Mouse (Mus musculus) heart, postnatal 0 days (tissue): Measurements from ENCODE around the gene Ttc7b. TPM values are rescaled to one million over a fixed set of nuclear protein-coding genes. Genes with fewer than 3 reads are reported as not detected.

Experiments
- ATAC-seq: fragments of 200-750 bp; cut with Nextera tagmentation; 2 replicates; pipeline ENCODE4 v1.8.0; 2017; ENCODE audit warnings: low read depth, moderate number of reproducible peaks, moderate library complexity; ENCODE audit not compliant: insufficient read depth
- DNase-seq: peaks from one replicate; pipeline ENCODE4 v3.0.0-alpha.2; 2016; ENCODE audit warnings: low spot score
- H3K27ac ChIP-seq: fragments of 300-500 bp; sonication (generic); 2 replicates; pipeline ENCODE4 v1.5.1; 2014; ENCODE audit warnings: low read depth, mild to moderate bottlenecking
- H3K27me3 ChIP-seq: fragments of 300-500 bp; sonication (generic); 2 replicates; pipeline ENCODE4 v1.6.1; 2014; ENCODE audit warnings: low read length, mixed read lengths; ENCODE audit not compliant: control insufficient read depth, insufficient read depth
- H3K36me3 ChIP-seq: fragments of 300-500 bp; sonication (generic); replicated peaks from 2 replicates; pipeline ENCODE4 v1.6.1; 2014; ENCODE audit warnings: low read length, mixed read lengths; ENCODE audit not compliant: control insufficient read depth, insufficient read depth
- H3K4me1 ChIP-seq: fragments of 300-500 bp; sonication (generic); 2 replicates; pipeline ENCODE4 v1.6.1; 2014; ENCODE audit warnings: antibody characterized with exemption; ENCODE audit not compliant: control insufficient read depth, insufficient read depth
- H3K4me2 ChIP-seq: fragments of 300-500 bp; sonication (generic); 2 replicates; pipeline ENCODE4 v1.6.1; 2014; ENCODE audit warnings: low read depth, mild to moderate bottlenecking, low read length, moderate library complexity
- H3K4me3 ChIP-seq: fragments of 300-500 bp; sonication (generic); 2 replicates; pipeline ENCODE4 v1.5.1; 2014; ENCODE audit warnings: low read depth, low read length
- H3K9ac ChIP-seq: fragments of 300-500 bp; sonication (generic); replicated peaks from 2 replicates; pipeline ENCODE4 v1.6.1; 2014; ENCODE audit warnings: low read depth, low read length, mixed read lengths
- H3K9me3 ChIP-seq: fragments of 300-500 bp; sonication (generic); replicated peaks from 2 replicates; pipeline ENCODE4 v1.6.1; 2016; ENCODE audit warnings: low read length; ENCODE audit not compliant: control insufficient read depth
- CTCF ChIP-seq: IDR thresholded peaks from 2 replicates; pipeline ENCODE4 v1.5.1; 2016; ENCODE audit warnings: antibody characterized with exemption, control low read depth, low read depth
- EP300 ChIP-seq: IDR thresholded peaks from 2 replicates; pipeline ENCODE4 v1.6.1; 2016; ENCODE audit warnings: antibody characterized with exemption, low read depth
- WGBS: fragments of 180-500 bp; shearing (Covaris S2); extraction: QIAGEN DNeasy Blood & Tissue Kit; methylation state at CpG from one replicate; pipeline ENCODE4 v1.1.7; 2014; 5-methylcytosine and 5-hydroxymethylcytosine counted together
- polyA plus RNA-seq: library from polyadenylated mRNA; unstranded; fragments of >200 nt; fragmentation: Nextera tagmentation; extraction: Ambion mirVana; gene quantifications from 2 replicates; pipeline ENCODE4 v1.2.1, GENCODE M21; 2015
- total RNA-seq: library from RNA; depleted of rRNA; stranded (reverse); fragments of >200 nt; gene quantifications from 2 replicates; pipeline ENCODE4 v1.2.3, GENCODE M21; 2014; ENCODE audit warnings: low replicate concordance

Gene Ttc7b
- total and polyA plus RNA-seq, 2 experiments from 2014 or later, result 6.7 to 29.4 TPM

DNA sequence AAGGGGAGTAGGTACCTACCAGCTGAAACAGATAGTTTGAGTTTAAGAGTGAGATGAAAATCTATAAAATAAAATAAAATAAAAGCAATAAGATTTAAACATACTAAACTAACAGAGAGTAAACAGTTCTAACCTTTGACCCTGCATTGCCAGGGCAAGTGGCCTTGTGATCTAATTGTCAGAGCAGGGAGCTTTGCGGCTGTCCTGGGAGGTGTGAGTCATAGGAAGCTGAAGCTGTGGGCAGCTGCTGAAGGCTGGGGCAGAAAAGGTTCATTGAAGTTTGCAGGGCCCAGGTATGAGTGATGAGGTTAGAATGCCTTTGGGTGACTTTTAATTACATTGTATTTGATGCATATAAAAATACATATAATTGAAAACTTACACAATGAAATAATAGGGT is 5.3 kb upstream of the Ttc7b start:
- ATAC-seq (no peak), DNase-seq (no peak)
- H3K27me3 ChIP-seq, result no peaks in the 10 kb centered on the region
- H3K36me3 ChIP-seq, result no peaks in the 10 kb centered on the region
- H3K4me2 ChIP-seq, result no peak overlapping the region
- no peak overlapping the region for H3K9ac ChIP-seq
- WGBS, result 58% methylated on average over 1 of the region's 1 CpGs
- peaks cover 13% of the 10 kb centered on the region for H3K4me1 ChIP-seq
- no peak overlapping the region for H3K4me3 ChIP-seq
- TF ChIP-seq CTCF, result no peak
- no peak for TF ChIP-seq EP300
- H3K27ac ChIP-seq, result no peak overlapping the region
- H3K9me3 ChIP-seq, result no peaks in the 10 kb centered on the region

DNA sequence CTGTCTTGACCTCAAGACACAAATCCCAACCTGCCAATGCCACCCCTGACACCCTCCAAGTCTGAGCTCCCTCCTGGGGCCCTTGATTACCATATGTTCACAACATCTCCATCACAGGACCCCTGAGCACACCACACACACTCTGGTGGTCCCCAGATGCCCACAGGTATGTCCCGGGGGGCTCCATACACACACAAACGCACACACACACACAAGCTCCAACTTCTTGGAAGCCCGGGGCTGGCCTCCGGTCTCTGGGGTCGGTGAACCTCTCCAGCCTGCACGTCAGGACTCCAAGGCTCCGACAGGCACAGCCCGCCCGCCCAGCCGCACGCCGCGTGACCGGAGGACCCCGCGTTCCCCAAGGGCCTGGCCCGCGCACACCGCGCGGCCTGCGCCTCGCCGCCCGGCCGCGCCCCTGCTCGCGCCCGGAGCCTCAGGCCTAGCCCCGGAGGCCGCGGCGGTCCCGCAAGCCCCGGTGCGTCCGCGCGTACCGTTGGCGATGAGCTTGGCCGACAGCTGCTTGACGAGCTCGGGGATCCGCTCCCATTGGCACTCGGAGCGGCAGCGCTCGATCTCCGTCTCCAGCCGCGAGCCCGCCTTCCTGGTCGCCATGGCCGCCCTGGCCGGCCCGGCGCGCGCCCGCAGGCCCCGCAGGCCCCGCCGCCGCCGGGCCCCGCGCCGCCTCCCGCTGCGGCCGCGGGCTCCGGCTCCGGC is 391 bp downstream of the Ttc7b start:
- DNase-seq, result peak; percentile 34
- H3K4me3 ChIP-seq, result peak overlapping the region; percentile 71
- TF ChIP-seq EP300 (no peak), CTCF (no peak)
- H3K9ac ChIP-seq, result peak overlapping the region; percentile 88
- no peaks in the 10 kb centered on the region for H3K27me3 ChIP-seq
- WGBS, result under 1% methylated on average over 75 of the region's 76 CpGs
- peak; percentile 78 for ATAC-seq
- H3K4me2 ChIP-seq, result peak overlapping the region; percentile 72
- no peaks in the 10 kb centered on the region for H3K36me3 ChIP-seq
- H3K27ac ChIP-seq, result peak overlapping the region; percentile 78
- H3K9me3 ChIP-seq, result no peaks in the 10 kb centered on the region
- H3K4me1 ChIP-seq, result peaks cover 23% of the 10 kb centered on the region

DNA sequence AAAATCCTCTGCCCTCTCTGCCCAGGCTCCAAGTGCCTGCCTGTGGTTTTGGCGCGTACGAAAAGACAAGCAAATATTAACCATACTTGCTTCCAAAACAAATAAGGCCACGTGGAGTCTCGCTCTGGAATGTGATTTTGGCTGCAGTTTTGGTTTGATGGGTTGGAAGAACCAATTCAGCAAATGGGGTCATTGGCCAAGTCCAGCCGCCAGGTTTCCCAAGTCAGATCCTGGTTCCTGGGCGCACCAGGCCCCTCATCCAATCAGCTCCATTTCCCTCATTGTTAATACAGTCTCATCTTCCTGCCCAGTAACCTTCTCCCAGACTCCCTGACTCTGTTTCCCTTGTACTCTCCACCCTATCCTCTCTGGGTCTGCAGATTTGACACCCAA is 946 bp downstream of the Ttc7b start:
- peaks cover 23% of the 10 kb centered on the region for H3K4me1 ChIP-seq
- H3K4me2 ChIP-seq, result peak overlapping the region; percentile 72
- WGBS, result 34% methylated on average over 7 of the region's 7 CpGs
- ATAC-seq, result no peak
- TF ChIP-seq CTCF (no peak), EP300 (no peak)
- no peaks in the 10 kb centered on the region for H3K9me3 ChIP-seq
- DNase-seq, result no peak
- H3K9ac ChIP-seq, result peak overlapping the region; percentile 88
- no peaks in the 10 kb centered on the region for H3K27me3 ChIP-seq
- H3K4me3 ChIP-seq, result peak overlapping the region; percentile 71
- H3K36me3 ChIP-seq, result no peaks in the 10 kb centered on the region
- H3K27ac ChIP-seq, result peak overlapping the region; percentile 78; the same call in 1 of the 2 replicates

DNA sequence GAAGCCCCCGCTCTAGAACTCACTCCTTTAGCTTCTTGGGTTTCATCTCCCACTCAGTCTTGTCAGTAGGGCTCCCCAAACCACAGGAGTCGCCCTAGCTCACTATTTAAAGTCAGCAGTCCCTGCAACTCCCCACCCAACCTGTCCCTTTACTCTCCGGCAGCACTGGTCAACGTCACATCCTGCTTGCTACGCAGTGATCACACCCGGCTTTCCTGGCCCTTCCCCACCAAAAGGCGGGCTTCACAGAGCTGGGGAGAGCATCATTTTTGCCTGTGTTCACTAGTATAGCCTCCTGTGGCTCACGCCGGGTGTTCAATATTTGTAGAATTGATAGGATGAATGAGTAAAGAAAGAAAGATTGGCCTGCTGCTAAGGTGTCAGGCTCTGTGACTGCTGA is 3.3 kb downstream of the Ttc7b start:
- no peaks in the 10 kb centered on the region for H3K9me3 ChIP-seq
- H3K4me1 ChIP-seq, result peaks cover 30% of the 10 kb centered on the region
- no peaks in the 10 kb centered on the region for H3K27me3 ChIP-seq
- TF ChIP-seq EP300, result no peak
- TF ChIP-seq CTCF, result no peak
- H3K4me2 ChIP-seq, result no peak overlapping the region
- no peak overlapping the region for H3K4me3 ChIP-seq
- WGBS, result 77% methylated on average over 9 of the region's 9 CpGs
- DNase-seq (no peak), ATAC-seq (no peak)
- no peak overlapping the region for H3K27ac ChIP-seq
- H3K36me3 ChIP-seq, result no peaks in the 10 kb centered on the region
- H3K9ac ChIP-seq, result no peak overlapping the region

DNA sequence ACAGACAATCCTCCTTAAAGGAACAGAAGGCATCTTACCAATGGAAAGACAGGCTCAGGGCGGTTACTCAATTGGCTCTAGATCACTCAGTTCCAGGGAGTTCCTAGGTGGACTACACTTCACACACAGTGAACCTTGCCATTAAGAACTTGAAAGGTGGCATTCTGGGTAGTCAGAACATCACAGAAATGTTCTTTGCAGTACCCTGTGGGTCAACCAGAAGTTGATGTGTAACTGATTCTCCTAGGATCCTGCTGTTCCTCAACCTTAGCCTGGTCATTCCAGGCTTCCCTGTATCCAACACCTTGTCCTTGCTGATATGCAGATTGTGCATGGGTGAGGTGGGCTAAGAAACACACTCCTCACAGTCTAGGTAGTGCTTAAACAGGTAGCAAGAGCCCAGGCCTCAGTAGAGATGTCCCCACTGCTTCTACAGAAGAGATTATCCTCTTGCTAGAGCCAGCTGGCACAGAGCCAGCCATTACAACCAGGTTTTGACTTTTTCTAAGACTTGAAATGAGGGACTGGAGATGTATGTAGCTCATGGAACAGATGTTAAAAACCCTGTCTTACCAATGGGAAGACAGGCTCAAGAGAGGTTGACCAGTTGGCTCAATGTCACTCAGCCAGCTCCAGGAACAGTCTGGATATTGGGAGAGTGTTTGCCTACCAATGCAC is 4.3 kb downstream of the Ttc7b start:
- Histone ChIP-seq H3K4me3 (no peak overlapping the region), H3K9me3 (no peaks in the 10 kb centered on the region), H3K4me2 (no peak overlapping the region), H3K9ac (no peak overlapping the region), H3K4me1 (peaks cover 34% of the 10 kb centered on the region), H3K27me3 (no peaks in the 10 kb centered on the region), H3K27ac (no peak overlapping the region), H3K36me3 (no peaks in the 10 kb centered on the region)
- DNase-seq (no peak), ATAC-seq (no peak)
- no peak for TF ChIP-seq EP300
- TF ChIP-seq CTCF, result no peak
- 91% methylated on average over 1 of the region's 1 CpGs for WGBS
